Mouse (Mus musculus) thymus, adult 2 months (tissue): ENCODE data around the gene Mrpl52. TPM values are rescaled to one million over a fixed set of nuclear protein-coding genes. Genes with fewer than 3 reads are reported as not detected.

Experiments
- DNase-seq: peaks from one replicate; pipeline ENCODE4 v3.0.0; 2021
- H3K27ac ChIP-seq: fragments of 200-500 bp; 2 replicates; pipeline ENCODE4 v1.5.1; 2012; ENCODE audit warnings: low read length, control low read depth; ENCODE audit not compliant: control insufficient read depth, insufficient read depth
- H3K27me3 ChIP-seq: fragments of 200-500 bp; 2 replicates; pipeline ENCODE4 v1.6.1; 2012; ENCODE audit warnings: mild to moderate bottlenecking, low read length, moderate library complexity, mixed read lengths; ENCODE audit not compliant: control insufficient read depth, insufficient read depth
- H3K36me3 ChIP-seq: fragments of 200-500 bp; 2 replicates; pipeline ENCODE4 v1.6.1; 2012; ENCODE audit warnings: mild to moderate bottlenecking, low read length, moderate library complexity; ENCODE audit not compliant: control insufficient read depth, insufficient read depth
- H3K4me1 ChIP-seq: fragments of 200-500 bp; replicated peaks from 2 replicates; pipeline ENCODE4 v1.6.1; 2012; ENCODE audit warnings: low read length; ENCODE audit not compliant: control insufficient read depth, insufficient read depth
- H3K4me3 ChIP-seq: fragments of 200-500 bp; 2 replicates; pipeline ENCODE4 v1.5.1; 2012; ENCODE audit warnings: mild to moderate bottlenecking, low read length, control low read depth, moderate library complexity; ENCODE audit not compliant: control insufficient read depth, insufficient read depth
- CTCF ChIP-seq: fragments of 200-500 bp; IDR thresholded peaks from 2 replicates; pipeline ENCODE4 v1.5.1; 2012; ENCODE audit warnings: mild to moderate bottlenecking, control low read depth, low read length, moderate library complexity, borderline replicate concordance; ENCODE audit not compliant: control insufficient read depth, poor library complexity, insufficient read depth; ENCODE audit errors: extremely low read depth
- POLR2A ChIP-seq: fragments of 200-500 bp; IDR thresholded peaks from 2 replicates; pipeline ENCODE4 v1.6.1; 2012; ENCODE audit warnings: mild to moderate bottlenecking, low read length, control low read depth, moderate library complexity; ENCODE audit not compliant: control insufficient read depth, poor library complexity, insufficient read depth; ENCODE audit errors: extremely low read depth
- WGBS: fragments of 180-500 bp; shearing (Covaris S2); methylation state at CpG from one replicate; pipeline ENCODE4 v1.1.7; 2018; 5-methylcytosine and 5-hydroxymethylcytosine counted together
- polyA plus RNA-seq: library from polyadenylated mRNA; depleted of rRNA; stranded (reverse); fragments of >200 nt; gene quantifications from 2 replicates; pipeline ENCODE4 v1.2.3, GENCODE M21; 2012

The Mrpl52 gene
- polyA plus RNA-seq, 1 experiment = 211 TPM

- Histone ChIP-seq H3K4me3 (no peak overlapping the region), H3K27ac (no peak overlapping the region)
Measured at GRCm38 (mm10) chr14:54433941-54434531, 7.3 kb downstream of the Mrpl52 start.

DNA sequence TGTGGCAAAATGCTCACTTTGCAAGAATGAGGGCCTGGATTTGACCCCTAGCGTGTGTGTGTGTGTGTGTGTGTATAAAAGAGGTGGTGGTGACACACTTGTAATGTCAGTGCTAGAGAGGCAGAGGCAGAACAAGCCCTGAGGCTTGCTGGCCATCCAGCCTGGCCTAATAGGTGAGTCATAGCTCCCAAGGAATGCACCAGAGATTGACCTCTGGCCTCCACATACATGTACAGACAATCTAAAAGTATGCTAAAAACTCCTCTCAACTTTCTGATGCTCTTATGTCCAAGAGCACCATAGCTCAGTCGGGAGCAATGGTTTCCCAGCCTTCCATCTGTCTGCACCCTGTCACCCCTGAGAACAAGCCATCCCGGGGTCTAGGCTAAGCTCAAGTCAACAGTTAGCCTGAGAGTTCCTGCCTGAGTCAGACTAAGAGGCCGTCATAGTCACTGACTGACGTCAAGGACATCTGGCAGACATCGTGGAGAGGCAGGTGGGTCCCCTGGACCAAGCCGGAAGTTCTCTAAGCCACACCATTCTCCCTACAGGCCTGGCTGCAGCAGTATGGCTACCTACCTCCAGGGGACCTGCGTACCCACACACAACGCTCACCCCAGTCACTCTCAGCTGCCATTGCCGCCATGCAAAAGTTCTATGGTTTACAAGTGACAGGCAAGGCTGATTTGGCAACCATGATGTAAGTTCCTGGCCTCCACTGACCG lies 8.6 kb downstream of the Mrpl52 start:
- Histone ChIP-seq H3K36me3 (no peaks in the 10 kb centered on the region), H3K4me3 (no peak overlapping the region), H3K4me1 (peaks cover 22% of the 10 kb centered on the region), H3K27me3 (peaks cover 6% of the 10 kb centered on the region; the same call in 1 of the 2 replicates), H3K27ac (no peak overlapping the region)
- TF ChIP-seq POLR2A (no peak), CTCF (no peak)
- DNase-seq = no peak
- WGBS = 87% methylated on average over 11 of the region's 11 CpGs

More at GRCm38 (mm10) chr14:54433941-54434531, 7.3 kb downstream of the Mrpl52 start:
- no peaks in the 10 kb centered on the region for H3K36me3 ChIP-seq
- DNase-seq = no peak
- peaks cover 27% of the 10 kb centered on the region for H3K4me1 ChIP-seq
- peaks cover 6% of the 10 kb centered on the region; the same call in 1 of the 2 replicates for H3K27me3 ChIP-seq
- 85% methylated on average over 12 of the region's 12 CpGs for WGBS
- TF ChIP-seq POLR2A (no peak), CTCF (no peak)

GRCm38 (mm10) chr14:54439155-54439554 lies 12.4 kb downstream of the Mrpl52 start:
- Histone ChIP-seq H3K27ac (no peak overlapping the region), H3K27me3 (no peaks in the 10 kb centered on the region), H3K4me3 (no peak overlapping the region), H3K4me1 (no peaks in the 10 kb centered on the region), H3K36me3 (no peaks in the 10 kb centered on the region)
- DNase-seq = no peak
- WGBS = 94% methylated on average over 12 of the region's 12 CpGs
- no peak for TF ChIP-seq CTCF

- Histone ChIP-seq H3K27ac (no peak overlapping the region), H3K36me3 (no peaks in the 10 kb centered on the region), H3K4me1 (no peaks in the 10 kb centered on the region), H3K4me3 (no peak overlapping the region), H3K27me3 (no peaks in the 10 kb centered on the region)
- TF ChIP-seq POLR2A (no peak), CTCF (no peak)
- DNase-seq = no peak
- 97% methylated on average over 7 of the region's 7 CpGs for WGBS
Measured at GRCm38 (mm10) chr14:54439610-54440009, 12.9 kb downstream of the Mrpl52 start.

DNA sequence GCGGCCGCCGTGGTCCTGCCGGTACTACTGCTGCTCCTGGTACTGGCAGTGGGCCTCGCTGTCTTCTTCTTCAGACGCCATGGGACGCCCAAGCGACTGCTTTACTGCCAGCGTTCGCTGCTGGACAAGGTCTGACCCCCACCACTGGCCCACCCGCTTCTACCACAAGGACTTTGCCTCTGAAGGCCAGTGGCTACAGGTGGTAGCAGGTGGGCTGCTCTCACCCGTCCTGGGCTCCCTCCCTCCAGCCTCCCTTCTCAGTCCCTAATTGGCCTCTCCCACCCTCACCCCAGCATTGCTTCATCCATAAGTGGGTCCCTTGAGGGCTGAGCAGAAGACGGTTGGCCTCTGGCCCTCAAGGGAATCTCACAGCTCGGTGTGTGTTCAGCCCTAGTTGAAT lies 13.8 kb downstream of the Mrpl52 start:
- H3K27me3 ChIP-seq = no peaks in the 10 kb centered on the region
- 96% methylated on average over 14 of the region's 14 CpGs for WGBS
- no peak for TF ChIP-seq POLR2A
- TF ChIP-seq CTCF = no peak
- no peak overlapping the region for H3K4me3 ChIP-seq
- no peaks in the 10 kb centered on the region for H3K36me3 ChIP-seq
- H3K27ac ChIP-seq = no peak overlapping the region
- no peak for DNase-seq
- no peaks in the 10 kb centered on the region for H3K4me1 ChIP-seq

- TF ChIP-seq CTCF (no peak), POLR2A (no peak)
- WGBS = 92% methylated on average over 4 of the region's 4 CpGs
- Histone ChIP-seq H3K36me3 (no peaks in the 10 kb centered on the region), H3K27me3 (no peaks in the 10 kb centered on the region), H3K4me3 (no peak overlapping the region), H3K4me1 (peaks cover 3% of the 10 kb centered on the region; the same call in 1 of the 2 replicates), H3K27ac (no peak overlapping the region)
- DNase-seq = no peak
Measured at GRCm38 (mm10) chr14:54441365-54441764, 14.7 kb downstream of the Mrpl52 start.
